Mouse (Mus musculus): Measurements from ENCODE around the gene Mrps11.

- TF ChIP-seq CTCF (IDR thresholded peaks at IDR 0.05; ENCODE audit: low read depth, low read length) (no peak), GATA1 (IDR thresholded peaks at IDR 0.05; ENCODE audit: borderline replicate concordance, low read length) (no peak), GATA2 (IDR thresholded peaks at IDR 0.05; ENCODE audit: borderline replicate concordance, low read depth, low read length) (no peak), POLR2AphosphoS5 (IDR thresholded peaks at IDR 0.05; ENCODE audit: insufficient replicate concordance, low read depth, low read length) (no peak)
These were observed 31.8 kb downstream of the Mrps11 start for GRCm38 (mm10) chr7:78814766-78815165.

All from G1E (cell line).